Mouse (Mus musculus): Measurements from ENCODE around the gene N6amt1. TPM values are rescaled to one million over a fixed set of nuclear protein-coding genes. Genes with fewer than 3 reads are reported as not detected.

Gene N6amt1
- polyA plus RNA-seq (2012; rRNA removed; ENCODE audit: low replicate concordance): 10.2 and 13.2 TPM in 2 replicates

DNA sequence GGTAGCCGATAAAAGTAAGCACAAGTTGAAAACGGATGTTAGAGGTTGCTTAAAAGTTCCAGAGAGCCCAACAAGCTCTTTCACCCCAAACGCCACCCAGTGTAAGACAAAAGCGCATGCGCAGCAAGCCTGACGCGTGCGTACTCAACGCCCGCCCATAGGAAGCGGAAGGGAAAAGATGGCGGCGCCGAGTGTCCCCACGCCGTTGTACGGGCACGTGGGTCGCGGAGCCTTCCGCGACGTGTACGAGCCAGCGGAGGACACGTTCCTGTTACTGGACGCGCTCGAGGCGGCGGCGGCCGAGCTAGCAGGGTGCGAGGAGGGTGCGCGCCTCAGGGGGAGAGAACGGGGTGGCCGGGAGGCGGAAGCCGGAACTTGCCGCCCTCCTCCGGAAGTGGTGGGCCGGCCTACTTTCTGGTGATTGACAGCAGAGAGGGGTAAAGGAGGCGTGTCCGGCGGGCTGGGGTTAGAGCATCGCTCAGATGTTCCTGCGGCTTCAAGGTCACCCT is at the start of gene N6amt1:
Gene N6amt1, plus strand, starts transcription at position 111 of the 509 bp plus-strand sequence.

Other genes starting within 250 kb of the N6amt1 start
- gene Ltn1, start 78.4 kb downstream of the N6amt1 start, polyA plus RNA-seq (2012; rRNA removed; ENCODE audit: low replicate concordance): 8.2 and 10.6 TPM in 2 replicates
- 3.0 and 4.7 TPM in 2 replicates for gene Rwdd2b, start 86.4 kb downstream of the N6amt1 start, polyA plus RNA-seq (2012; rRNA removed; ENCODE audit: low replicate concordance)
- gene Usp16, start 100.5 kb downstream of the N6amt1 start, polyA plus RNA-seq (2012; rRNA removed; ENCODE audit: low replicate concordance): 23.4 and 30.0 TPM in 2 replicates
- 30.7 and 43.1 TPM in 2 replicates for gene Cct8, start 141.7 kb downstream of the N6amt1 start, polyA plus RNA-seq (2012; rRNA removed; ENCODE audit: low replicate concordance)
- gene Map3k7cl, start 199.1 kb downstream of the N6amt1 start, polyA plus RNA-seq (2012; rRNA removed; ENCODE audit: low replicate concordance): 3.8 and 4.7 TPM in 2 replicates

Data from subcutaneous adipose tissue, adult 2 months (tissue).